Mouse (Mus musculus) neural tube, embryonic 11.5 days (tissue): ENCODE measurements around the gene Grcc10. TPM values are rescaled to one million over a fixed set of nuclear protein-coding genes. Genes with fewer than 3 reads are reported as not detected.
A peak's percentile ranks its signal among the peaks of the same experiment; 100 is the strongest.

Experiments
- ATAC-seq: fragments of 200-750 bp; cut with Nextera tagmentation; 2 replicates; pipeline ENCODE4 v1.8.0; 2017; ENCODE audit warnings: moderate number of reproducible peaks, mild to moderate bottlenecking, moderate TSS enrichment, moderate library complexity; ENCODE audit not compliant: insufficient read depth, low FRiP score, low TSS enrichment
- DNase-seq: peaks from one replicate; pipeline ENCODE4 v3.0.0-alpha.2; 2015; ENCODE audit warnings: low spot score
- H3K27ac ChIP-seq: fragments of 300-500 bp; sonication (generic); 2 replicates; pipeline ENCODE4 v1.5.1; 2014; ENCODE audit warnings: low read depth, mild to moderate bottlenecking, low read length
- H3K27me3 ChIP-seq: fragments of 300-500 bp; sonication (generic); 2 replicates; pipeline ENCODE4 v1.6.1; 2014; ENCODE audit warnings: mild to moderate bottlenecking, low read length, mixed read lengths; ENCODE audit not compliant: control insufficient read depth, insufficient read depth
- H3K36me3 ChIP-seq: fragments of 300-500 bp; sonication (generic); 2 replicates; pipeline ENCODE4 v1.6.1; 2014; ENCODE audit warnings: mild to moderate bottlenecking, low read length, moderate library complexity, mixed read lengths; ENCODE audit not compliant: control insufficient read depth, insufficient read depth
- H3K4me1 ChIP-seq: fragments of 300-500 bp; sonication (generic); 2 replicates; pipeline ENCODE4 v1.6.1; 2014; ENCODE audit warnings: low read length, mixed read lengths; ENCODE audit not compliant: control insufficient read depth, insufficient read depth
- H3K4me2 ChIP-seq: fragments of 300-500 bp; sonication (generic); 2 replicates; pipeline ENCODE4 v1.6.1; 2014; ENCODE audit warnings: low read depth, mild to moderate bottlenecking, moderate library complexity
- H3K4me3 ChIP-seq: fragments of 300-500 bp; sonication (generic); 2 replicates; pipeline ENCODE4 v1.5.1; 2014; ENCODE audit warnings: low read depth, low read length
- H3K9ac ChIP-seq: fragments of 300-500 bp; sonication (generic); 2 replicates; pipeline ENCODE4 v1.6.1; 2014; ENCODE audit warnings: mild to moderate bottlenecking, low read length
- H3K9me3 ChIP-seq: fragments of 300-500 bp; sonication (generic); 2 replicates; pipeline ENCODE4 v1.6.1; 2016; ENCODE audit warnings: low read length; ENCODE audit not compliant: control insufficient read depth
- WGBS: fragments of 180-500 bp; shearing (Covaris S2); extraction: QIAGEN DNeasy Blood & Tissue Kit; methylation state at CpG from one replicate; pipeline ENCODE4 v1.1.7; 2014; 5-methylcytosine and 5-hydroxymethylcytosine counted together
- polyA plus RNA-seq: library from polyadenylated mRNA; unstranded; fragments of >200 nt; fragmentation: Nextera tagmentation; extraction: Ambion mirVana; gene quantifications from 2 replicates; pipeline ENCODE4 v1.2.1, GENCODE M21; 2014

Gene Grcc10
- polyA plus RNA-seq, 1 experiment from 2014 or later: 456 TPM

DNA sequence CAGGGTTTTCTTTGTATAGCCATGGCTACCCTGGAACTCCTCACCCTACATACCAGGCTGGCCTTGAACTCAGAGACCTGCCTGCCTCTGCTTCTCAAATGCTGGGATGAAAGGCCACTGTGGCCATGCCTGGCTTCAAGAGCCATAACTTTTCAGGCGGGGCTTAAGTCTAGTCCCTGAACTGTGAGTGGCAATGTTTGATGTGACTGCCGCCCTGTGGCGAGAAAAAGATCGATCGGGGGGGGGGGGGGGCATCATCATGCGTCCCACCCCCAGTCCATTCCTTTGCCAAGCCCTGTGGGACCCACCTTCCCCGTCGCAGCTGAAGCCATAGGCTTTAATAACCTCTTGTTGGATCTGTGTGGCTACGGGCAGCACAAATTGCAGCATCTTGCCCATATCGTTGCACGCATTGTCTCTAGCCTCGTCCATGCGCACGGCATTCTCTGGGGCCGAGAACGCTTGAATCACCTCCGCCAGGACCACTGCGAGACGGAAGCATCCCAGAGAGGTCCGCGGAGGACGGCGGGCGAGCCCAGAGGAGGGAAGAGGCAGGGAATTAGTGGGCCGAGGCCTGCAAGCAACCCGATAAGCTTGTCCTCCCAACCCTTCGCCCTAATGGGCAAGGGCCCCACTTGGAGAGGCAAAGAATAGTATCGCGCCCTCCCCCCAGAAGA is 825 bp downstream of the Grcc10 start:
- peak; percentile 74 for DNase-seq
- 0 out of 2 replicates have a peak, but pooled peaks cover 4% of the 10 kb centered on the region for H3K36me3 ChIP-seq
- H3K9ac ChIP-seq: peak overlapping the region; percentile 89
- peak overlapping the region; percentile 99 for H3K27ac ChIP-seq
- peak overlapping the region; percentile 58 for H3K4me3 ChIP-seq
- ATAC-seq: peak; percentile 1; the same call in 1 of the 2 replicates
- peak overlapping the region; percentile 77 for H3K4me2 ChIP-seq
- H3K4me1 ChIP-seq: peaks cover 9% of the 10 kb centered on the region; the same call in 1 of the 2 replicates
- H3K27me3 ChIP-seq: no peaks in the 10 kb centered on the region
- under 1% methylated on average over 29 of the region's 29 CpGs for WGBS
- H3K9me3 ChIP-seq: no peaks in the 10 kb centered on the region

GRCm38 (mm10) chr6:124739231-124739796 is 1.9 kb downstream of the Grcc10 start:
- Histone ChIP-seq H3K9ac (no peak overlapping the region), H3K9me3 (no peaks in the 10 kb centered on the region), H3K4me2 (no peak overlapping the region), H3K4me3 (no peak overlapping the region), H3K27me3 (no peaks in the 10 kb centered on the region), H3K27ac (no peak overlapping the region), H3K4me1 (peaks cover 9% of the 10 kb centered on the region; the same call in 1 of the 2 replicates), H3K36me3 (0 out of 2 replicates have a peak, but pooled peaks cover 4% of the 10 kb centered on the region)
- 79% methylated on average over 10 of the region's 10 CpGs for WGBS
- DNase-seq (no peak), ATAC-seq (no peak)

DNA sequence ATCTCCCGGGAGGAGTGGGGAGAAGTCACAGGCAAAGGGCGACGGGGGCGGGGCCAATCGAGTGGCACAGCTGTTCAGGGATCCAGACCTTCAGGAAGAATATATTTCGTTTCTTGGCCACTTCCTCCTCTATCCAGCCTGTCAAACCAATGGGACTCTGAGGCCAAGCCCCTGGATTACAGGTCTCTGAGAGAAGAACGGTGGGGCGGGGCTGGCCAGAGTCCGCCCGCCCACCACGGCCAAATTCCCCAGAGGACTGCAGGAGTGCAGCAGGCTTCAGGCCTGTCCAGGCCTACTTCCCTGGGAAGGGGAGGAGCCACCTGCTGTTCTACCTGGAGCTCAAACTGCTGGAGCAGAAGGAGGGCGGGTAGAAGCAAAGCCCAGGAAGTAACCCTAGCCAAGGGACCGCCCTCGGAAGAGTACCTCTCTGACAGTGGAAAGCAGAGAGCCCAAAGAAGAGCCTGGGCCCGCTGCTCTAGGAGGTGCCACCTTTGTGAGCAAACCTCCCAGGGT is 2.6 kb downstream of the Grcc10 start, which contains the start of gene Ptpn6:
Gene Ptpn6, minus strand, starts transcription at position 204 of the 513 bp plus-strand sequence.
- H3K4me3 ChIP-seq: no peak within 1 kb of the TSS
- 32% methylated on average over 15 of the region's 15 CpGs for WGBS

DNA sequence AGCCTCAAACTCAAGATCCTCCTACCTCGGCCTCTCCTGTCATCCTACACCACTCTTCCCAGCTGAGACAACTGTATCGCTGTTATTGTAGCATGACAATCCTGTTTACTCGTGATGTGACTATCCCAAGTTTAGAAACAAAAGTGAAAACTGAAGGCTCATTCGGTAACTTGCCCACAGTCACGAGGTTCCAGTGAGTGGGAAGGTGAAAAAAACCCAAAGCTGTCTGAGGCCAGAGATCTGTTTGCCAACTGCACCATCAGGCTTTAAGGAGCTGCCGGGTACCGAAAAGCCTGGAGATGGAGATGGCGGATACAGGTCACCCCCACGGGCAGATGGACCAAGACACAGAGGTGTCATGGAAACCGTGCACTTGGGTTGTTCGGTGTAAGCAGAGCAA is 4.1 kb downstream of the Grcc10 start:
- no peak overlapping the region for H3K4me2 ChIP-seq
- peaks cover 9% of the 10 kb centered on the region; the same call in 1 of the 2 replicates for H3K4me1 ChIP-seq
- no peaks in the 10 kb centered on the region for H3K9me3 ChIP-seq
- no peak overlapping the region for H3K4me3 ChIP-seq
- no peaks in the 10 kb centered on the region for H3K27me3 ChIP-seq
- no peaks in the 10 kb centered on the region for H3K36me3 ChIP-seq
- no peak overlapping the region for H3K9ac ChIP-seq
- 94% methylated on average over 11 of the region's 11 CpGs for WGBS
- ATAC-seq: no peak
- DNase-seq: no peak
- H3K27ac ChIP-seq: no peak overlapping the region

More for the DNA sequence above, 2.6 kb downstream of the Grcc10 start, which contains the start of gene Ptpn6:
- 0 out of 2 replicates have a peak, but pooled peaks cover 4% of the 10 kb centered on the region for H3K36me3 ChIP-seq
- ATAC-seq: no peak
- DNase-seq: peak; percentile 50
- no peaks in the 10 kb centered on the region for H3K27me3 ChIP-seq
- H3K4me1 ChIP-seq: peaks cover 9% of the 10 kb centered on the region; the same call in 1 of the 2 replicates
- H3K27ac ChIP-seq: no peak within 1 kb of the TSS
- no peak within 1 kb of the TSS for H3K9ac ChIP-seq
- H3K4me2 ChIP-seq: no peak within 1 kb of the TSS
- H3K9me3 ChIP-seq: no peaks in the 10 kb centered on the region

DNA sequence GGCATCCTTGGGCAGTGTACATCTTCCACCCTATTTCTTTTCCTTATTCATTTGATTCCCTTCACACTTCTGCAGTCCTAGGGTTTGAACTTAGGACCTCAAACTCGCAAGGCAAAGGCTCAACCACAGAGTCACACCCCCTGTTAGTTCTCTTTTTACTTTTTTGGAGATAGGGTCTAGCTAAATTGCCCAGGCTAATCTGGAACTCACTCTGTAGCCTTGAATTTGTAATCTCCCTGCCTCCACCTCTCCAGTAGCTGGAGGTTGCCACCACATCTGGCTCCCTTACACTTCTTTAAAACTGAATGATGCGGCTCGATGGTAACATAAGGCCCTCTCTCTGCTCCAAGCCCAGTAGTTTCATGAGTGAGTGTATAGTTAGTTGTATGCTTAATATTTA is 6.8 kb downstream of the Grcc10 start:
- no peaks in the 10 kb centered on the region for H3K36me3 ChIP-seq
- no peak overlapping the region for H3K4me2 ChIP-seq
- H3K9me3 ChIP-seq: no peaks in the 10 kb centered on the region
- 0 out of 2 replicates have a peak, but pooled peaks cover 4% of the 10 kb centered on the region for H3K4me1 ChIP-seq
- 93% methylated on average over 3 of the region's 3 CpGs for WGBS
- H3K9ac ChIP-seq: no peak overlapping the region
- no peak overlapping the region for H3K4me3 ChIP-seq
- H3K27ac ChIP-seq: no peak overlapping the region
- H3K27me3 ChIP-seq: no peaks in the 10 kb centered on the region
- DNase-seq (no peak), ATAC-seq (no peak)

- Histone ChIP-seq H3K9ac (no peak overlapping the region), H3K4me3 (no peak overlapping the region), H3K4me2 (no peak overlapping the region), H3K36me3 (no peaks in the 10 kb centered on the region), H3K27me3 (no peaks in the 10 kb centered on the region), H3K4me1 (no peaks in the 10 kb centered on the region), H3K27ac (no peak overlapping the region), H3K9me3 (no peaks in the 10 kb centered on the region)
- no peak for DNase-seq
- no peak for ATAC-seq
- WGBS: 46% methylated on average over 19 of the region's 19 CpGs
Measured at GRCm38 (mm10) chr6:124732476-124733370, 8.5 kb downstream of the Grcc10 start.

GRCm38 (mm10) chr6:124731038-124731437 is 10.1 kb downstream of the Grcc10 start:
- 84% methylated on average over 7 of the region's 7 CpGs for WGBS
- Histone ChIP-seq H3K9me3 (no peaks in the 10 kb centered on the region), H3K27ac (no peak overlapping the region), H3K4me2 (no peak overlapping the region), H3K36me3 (no peaks in the 10 kb centered on the region), H3K4me1 (no peaks in the 10 kb centered on the region), H3K9ac (no peak overlapping the region), H3K27me3 (no peaks in the 10 kb centered on the region), H3K4me3 (no peak overlapping the region)
- DNase-seq: no peak
- no peak for ATAC-seq

GRCm38 (mm10) chr6:124729850-124730705 is 11.1 kb downstream of the Grcc10 start:
- 84% methylated on average over 8 of the region's 8 CpGs for WGBS
- H3K9ac ChIP-seq: no peak overlapping the region
- ATAC-seq (no peak), DNase-seq (no peak)
- no peak overlapping the region for H3K4me2 ChIP-seq
- H3K27ac ChIP-seq: no peak overlapping the region
- no peaks in the 10 kb centered on the region for H3K9me3 ChIP-seq
- no peak overlapping the region for H3K4me3 ChIP-seq
- no peaks in the 10 kb centered on the region for H3K27me3 ChIP-seq
- no peaks in the 10 kb centered on the region for H3K4me1 ChIP-seq
- no peaks in the 10 kb centered on the region for H3K36me3 ChIP-seq
